8 mouse cellular contexts compared by ENCODE assay signal in genomic region chr7:144895305-144896111, GRCm38 (mm10). TPM values are rescaled to one million over a fixed set of nuclear protein-coding genes. Genes with fewer than 3 reads are reported as not detected.
DNase-seq lines count a peak whose midpoint lies in the region; ATAC-seq and TF ChIP-seq lines count a peak whose summit lies in the region.

No protein-coding gene starts in this region.

- peak; percentile 75 for DNase-seq in NIH3T3 (ENCODE audit: low read depth)
- peak; percentile 55 for DNase-seq in cerebellum, adult 11-12 months
- peak; percentile 85 for DNase-seq in forebrain, postnatal 0 days
- peak; percentile 73 for DNase-seq in left cerebral cortex, adult 2 months (ENCODE audit: extremely low spot score in 1 of 2, low spot score in 2 of 2)
- DNase-seq in lung, postnatal 4 days, result peak; percentile 71 to 82
- peak; percentile 61 for DNase-seq in retina, postnatal 7 days (ENCODE audit: low read depth, low spot score)
- peak; percentile 49 to 67 for DNase-seq in urinary bladder, postnatal 36 days (ENCODE audit: low spot score in 2 of 2)

- peak overlapping the region; percentile 95 for H3K4me2 ChIP-seq in forebrain, postnatal 0 days (ENCODE audit: low read depth)
- H3K4me2 ChIP-seq in hindbrain, embryonic 13.5 days, result peak overlapping the region; percentile 81

- no peak overlapping the region for H3K27ac ChIP-seq in forebrain, postnatal 0 days (ENCODE audit: low read depth, low read length)
- H3K27ac ChIP-seq in hindbrain, embryonic 13.5 days, result peak overlapping the region; percentile 76
- H3K27ac ChIP-seq in left cerebral cortex, adult 2 months, result no peak overlapping the region

- H3K9me3 ChIP-seq in forebrain, postnatal 0 days (ENCODE audit: low read length), result no peaks in the 10 kb centered on the region
- H3K9me3 ChIP-seq in hindbrain, embryonic 13.5 days, result no peaks in the 10 kb centered on the region

- peak; percentile 90 for TF ChIP-seq CTCF in forebrain, postnatal 0 days (IDR thresholded peaks at IDR 0.05; ENCODE audit: low read depth)
- TF ChIP-seq CTCF in left cerebral cortex, adult 2 months (IDR thresholded peaks at IDR 0.05), result peak; percentile 74

- 2% methylated on average over 37 of the region's 37 CpGs for WGBS in forebrain, postnatal 0 days
- under 1% methylated on average over 37 of the region's 37 CpGs for WGBS in hindbrain, embryonic 13.5 days

- H3K4me3 ChIP-seq in forebrain, postnatal 0 days (ENCODE audit: low read depth, low read length), result peak overlapping the region; percentile 49
- H3K4me3 ChIP-seq in hindbrain, embryonic 13.5 days, result peak overlapping the region; percentile 50
- peak overlapping the region; percentile 17 for H3K4me3 ChIP-seq in left cerebral cortex, adult 2 months

- peak overlapping the region; percentile 58 for H3K9ac ChIP-seq in forebrain, postnatal 0 days
- H3K9ac ChIP-seq in hindbrain, embryonic 13.5 days, result peak overlapping the region; percentile 72

- peaks cover 29% of the 10 kb centered on the region for H3K27me3 ChIP-seq in forebrain, postnatal 0 days (ENCODE audit: insufficient read depth, low read length)
- peaks cover 68% of the 10 kb centered on the region for H3K27me3 ChIP-seq in hindbrain, embryonic 13.5 days

- intact Hi-C loops in left cerebral cortex, adult 2 months (cut with DNase I), result loop anchor here (1.0 to 2.0 kb wide), 4 partner anchors 49 to 309 kb away; partner anchors contain the start of genes Fgf3 and Fgf4

- H3K4me1 ChIP-seq in forebrain, postnatal 0 days (ENCODE audit: insufficient read depth), result peaks cover 10% of the 10 kb centered on the region; the same call in 1 of the 2 replicates
- H3K4me1 ChIP-seq in hindbrain, embryonic 13.5 days (replicated peaks), result peaks cover 39% of the 10 kb centered on the region

- no peaks in the 10 kb centered on the region for H3K36me3 ChIP-seq in forebrain, postnatal 0 days (ENCODE audit: insufficient read depth)
- H3K36me3 ChIP-seq in hindbrain, embryonic 13.5 days, result no peaks in the 10 kb centered on the region

- peak; percentile 90 for ATAC-seq in forebrain, postnatal 0 days
- ATAC-seq in hindbrain, embryonic 13.5 days (ENCODE audit: low FRiP score), result peak; percentile 70

RNA-seq across cellular contexts. Expression of gene Fgf15, which starts 0.8 kb away (rescaled TPM):
- 2.5 and 4.0 TPM in 2 replicates for total RNA-seq in forebrain, postnatal 0 days (2014; rRNA removed)
- 5.0 and 6.1 TPM in 2 replicates for polyA plus RNA-seq in forebrain, postnatal 0 days (2015; fragmentation: Nextera tagmentation; extraction: Ambion mirVana)
- 40.1 and 66.5 TPM in 2 replicates for polyA plus RNA-seq in hindbrain, embryonic 13.5 days (2015; fragmentation: Nextera tagmentation; extraction: Ambion mirVana)
- not detected for total RNA-seq in left cerebral cortex, adult 2 months (2021)

RNA-seq across cellular contexts. Expression of gene LTO1, which starts 19.4 kb away (rescaled TPM):
- 21.7 and 22.4 TPM in 2 replicates for total RNA-seq in forebrain, postnatal 0 days (2014; rRNA removed)
- polyA plus RNA-seq in forebrain, postnatal 0 days (2015; fragmentation: Nextera tagmentation; extraction: Ambion mirVana), result 16.4 and 17.6 TPM in 2 replicates
- 33.8 and 38.4 TPM in 2 replicates for polyA plus RNA-seq in hindbrain, embryonic 13.5 days (2015; fragmentation: Nextera tagmentation; extraction: Ambion mirVana)
- total RNA-seq in left cerebral cortex, adult 2 months (2021), result 10 to 100 TPM; 26.4 to 27.8 TPM

RNA-seq across cellular contexts. Expression of gene Ccnd1, which starts 44.2 kb away (rescaled TPM):
- total RNA-seq in forebrain, postnatal 0 days (2014; rRNA removed), result 21.6 and 33.5 TPM in 2 replicates
- 23.9 and 29.0 TPM in 2 replicates for polyA plus RNA-seq in forebrain, postnatal 0 days (2015; fragmentation: Nextera tagmentation; extraction: Ambion mirVana)
- 51.2 and 54.9 TPM in 2 replicates for polyA plus RNA-seq in hindbrain, embryonic 13.5 days (2015; fragmentation: Nextera tagmentation; extraction: Ambion mirVana)
- 10 to 100 TPM; 57.0 to 57.7 TPM for total RNA-seq in left cerebral cortex, adult 2 months (2021)

RNA-seq across cellular contexts. Expression of gene Fgf4, which starts 48.3 kb away (rescaled TPM):
- total RNA-seq in forebrain, postnatal 0 days (2014; rRNA removed), result not detected in 2 replicates
- not detected in 2 replicates for polyA plus RNA-seq in forebrain, postnatal 0 days (2015; fragmentation: Nextera tagmentation; extraction: Ambion mirVana)
- polyA plus RNA-seq in hindbrain, embryonic 13.5 days (2015; fragmentation: Nextera tagmentation; extraction: Ambion mirVana), result not detected in 2 replicates
- total RNA-seq in left cerebral cortex, adult 2 months (2021), result not detected

RNA-seq across cellular contexts. Expression of gene Fgf3, which starts 57.6 kb away (rescaled TPM):
- total RNA-seq in forebrain, postnatal 0 days (2014; rRNA removed), result 1.8 and 6.1 TPM in 2 replicates
- polyA plus RNA-seq in forebrain, postnatal 0 days (2015; fragmentation: Nextera tagmentation; extraction: Ambion mirVana), result 1.5 and 1.9 TPM in 2 replicates
- polyA plus RNA-seq in hindbrain, embryonic 13.5 days (2015; fragmentation: Nextera tagmentation; extraction: Ambion mirVana), result 13.6 and 30.2 TPM in 2 replicates
- total RNA-seq in left cerebral cortex, adult 2 months (2021), result 1 to 10 TPM in 1 of 2 experiments, under 1 TPM in 1; 0.48 to 1.3 TPM
